13 mouse cellular contexts compared by ENCODE assay signal in the genomic region with DNA sequence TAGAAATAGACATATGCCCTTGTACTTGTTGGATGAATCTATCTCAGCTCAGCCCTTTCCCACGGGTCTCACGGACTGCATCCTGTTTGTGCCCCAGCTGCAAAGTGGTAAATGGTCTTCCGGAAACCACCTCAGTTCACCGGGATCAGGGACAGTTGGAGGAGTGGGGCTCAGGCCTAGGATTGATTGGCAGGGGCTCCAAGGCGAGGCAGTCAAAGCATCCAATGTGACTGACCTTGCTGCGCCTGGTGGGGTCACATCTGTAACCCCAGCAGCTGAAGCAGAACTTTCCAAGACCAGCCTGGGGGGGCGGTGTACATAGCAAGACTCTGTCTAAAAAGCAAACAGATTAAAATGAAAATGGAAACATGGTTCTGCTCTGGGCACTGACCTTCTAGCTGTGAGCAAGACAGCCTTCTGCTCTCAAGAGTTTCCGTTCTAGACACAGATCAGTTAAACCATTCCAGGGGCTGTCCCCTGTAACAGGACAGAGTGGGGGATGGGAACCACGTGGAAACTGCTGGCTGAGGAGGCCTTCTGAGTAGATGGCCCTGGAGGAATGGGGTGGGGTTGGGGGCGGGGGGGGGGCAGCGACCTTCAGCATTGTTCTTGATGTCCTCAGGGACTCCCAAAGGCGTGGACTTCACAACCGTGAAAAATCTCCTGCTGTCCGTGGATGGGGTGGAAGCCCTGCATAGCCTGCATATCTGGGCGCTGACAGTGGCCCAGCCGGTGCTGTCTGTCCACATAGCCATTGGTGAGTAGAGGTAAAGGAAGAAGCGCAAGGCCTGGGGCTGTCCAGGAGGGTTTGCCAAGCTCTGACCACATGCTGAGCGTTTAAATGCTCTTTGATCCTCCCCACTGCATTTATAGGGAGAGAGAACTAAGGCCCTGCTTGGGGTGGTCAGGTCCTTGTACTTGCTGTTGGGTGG. TPM values are rescaled to one million over a fixed set of nuclear protein-coding genes. Genes with fewer than 3 reads are reported as not detected.
A peak's percentile ranks its signal among the peaks of the same experiment; 100 is the strongest.
DNase-seq lines count a peak whose midpoint lies in the region; ATAC-seq and TF ChIP-seq lines count a peak whose summit lies in the region.
"Had no signal": no experiment of that assay in that cellular context is flagged by ENCODE, and none has a peak within 500 bp of the region (broad histone marks: within the 10 kb centered on the region; RNA-seq: fewer than 3 reads in every experiment).

No protein-coding gene starts in this region.

- no peak for TF ChIP-seq CTCF in CH12.LX (conservative IDR thresholded peaks at IDR 0.05 in 1 of 2, IDR thresholded peaks at IDR 0.05 in 1 of 2; ENCODE audit: low read depth in 2 of 2, low read length in 2 of 2)
- TF ChIP-seq CTCF in intestine, postnatal 0 days (IDR thresholded peaks at IDR 0.05; ENCODE audit: low read depth), result 0 out of 2 replicates have a peak, but pooled peaks have one; percentile 2

- no peak overlapping the region for H3K4me2 ChIP-seq in intestine, embryonic 16.5 days (ENCODE audit: low read depth, low read length)
- no peak overlapping the region for H3K4me2 ChIP-seq in intestine, embryonic 15.5 days (replicated peaks)
- peak overlapping the region; percentile 99 for H3K4me2 ChIP-seq in CH12.LX (ENCODE audit: insufficient read depth, low read depth, poor library complexity, severe bottlenecking)
- H3K4me2 ChIP-seq in intestine, postnatal 0 days (replicated peaks; ENCODE audit: low read depth), result no peak overlapping the region
- H3K4me2 ChIP-seq: limb, embryonic 15.5 days; midbrain, embryonic 11.5 days had no signal

- H3K79me2 ChIP-seq in CH12.LX (replicated peaks; ENCODE audit: control insufficient read depth, extremely low read depth, insufficient read depth, poor library complexity, severe bottlenecking), result no peaks in the 10 kb centered on the region

- peak; percentile 61 for TF ChIP-seq POLR2A in CH12.LX (IDR thresholded peaks at IDR 0.05; ENCODE audit: low read depth, low read length)

- dilution Hi-C loops in CH12.LX (cut with MboI; ENCODE audit: extremely low pct_ligation_motif_present, extremely low pct_unique_long_range_greater_than_20kb, low sequenced_read_pairs), result no loop called here

- TF ChIP-seq RAD21 in CH12.LX (IDR thresholded peaks at IDR 0.05; ENCODE audit: low read depth, low read length), result no peak; the same call in 1 of the 2 replicates

- no peaks in the 10 kb centered on the region for H3K27me3 ChIP-seq in intestine, embryonic 16.5 days (replicated peaks; ENCODE audit: control insufficient read depth, insufficient read depth, low read length)
- H3K27me3 ChIP-seq in intestine, embryonic 15.5 days (replicated peaks), result no peaks in the 10 kb centered on the region
- H3K27me3 ChIP-seq in CH12.LX (replicated peaks), result no peaks in the 10 kb centered on the region
- no peaks in the 10 kb centered on the region for H3K27me3 ChIP-seq in intestine, postnatal 0 days (replicated peaks; ENCODE audit: control insufficient read depth, insufficient read depth, low read length)

- H3K9ac ChIP-seq in intestine, embryonic 16.5 days (ENCODE audit: low read depth, low read length), result peak overlapping the region; percentile 31; the same call in 1 of the 2 replicates
- no peak overlapping the region for H3K9ac ChIP-seq in intestine, embryonic 15.5 days
- peak overlapping the region; percentile 45 for H3K9ac ChIP-seq in CH12.LX (ENCODE audit: insufficient read depth, low read depth)
- no peak overlapping the region for H3K9ac ChIP-seq in intestine, postnatal 0 days (ENCODE audit: low read depth, low read length)
- H3K9ac ChIP-seq: limb, embryonic 15.5 days had no signal

- H3K27ac ChIP-seq in intestine, embryonic 16.5 days (ENCODE audit: low read length), result peak overlapping the region; percentile 35; the same call in 1 of the 2 replicates
- no peak overlapping the region; the same call in 1 of the 2 replicates for H3K27ac ChIP-seq in intestine, embryonic 15.5 days
- peak overlapping the region; percentile 84 for H3K27ac ChIP-seq in CH12.LX (ENCODE audit: insufficient read depth, low read depth)
- peak overlapping the region; percentile 54 for H3K27ac ChIP-seq in intestine, postnatal 0 days (ENCODE audit: low read depth, low read length)
- H3K27ac ChIP-seq: layer of hippocampus, adult 2 months; limb, embryonic 15.5 days had no signal

- in situ Hi-C loops in CH12.LX (cut with MboI; ENCODE audit: low pct_ligation_motif_present, low pct_unique_long_range_greater_than_20kb, low sequenced_read_pairs), result loop anchor here (5.0 kb wide), 1 partner anchor 44 kb away; no protein-coding TSS in a partner anchor

- H3K4me1 ChIP-seq in intestine, embryonic 16.5 days (ENCODE audit: control insufficient read depth, insufficient read depth, low read length), result peaks cover 33% of the 10 kb centered on the region
- H3K4me1 ChIP-seq in intestine, embryonic 15.5 days (replicated peaks), result peaks cover 39% of the 10 kb centered on the region
- peaks cover 27 to 45% of the 10 kb centered on the region in 2 experiments for H3K4me1 ChIP-seq in CH12.LX (ENCODE audit: control insufficient read depth in 1 of 2, insufficient read depth in 2 of 2)
- H3K4me1 ChIP-seq in intestine, postnatal 0 days (replicated peaks; ENCODE audit: control insufficient read depth, insufficient read depth, low read length), result peaks cover 16% of the 10 kb centered on the region

- H3K9me3 ChIP-seq in intestine, embryonic 16.5 days (ENCODE audit: control insufficient read depth, low read length), result no peaks in the 10 kb centered on the region
- no peaks in the 10 kb centered on the region for H3K9me3 ChIP-seq in intestine, embryonic 15.5 days
- peaks cover 9% of the 10 kb centered on the region for H3K9me3 ChIP-seq in CH12.LX (replicated peaks; ENCODE audit: low read length)
- H3K9me3 ChIP-seq in intestine, postnatal 0 days (ENCODE audit: control insufficient read depth), result no peaks in the 10 kb centered on the region
- H3K9me3 ChIP-seq: limb, embryonic 15.5 days had no signal

- peak; percentile 64 for DNase-seq in adrenal gland, postnatal 10 days
- no peak for DNase-seq in adrenal gland, adult 8-10 months
- DNase-seq in CH12.LX (ENCODE audit: extremely low read depth), result peak; percentile 96
- no peak for DNase-seq in cerebellum, postnatal 14 days
- DNase-seq in cerebellum, postnatal 25 days, result no peak
- DNase-seq: cerebellum, adult 18-20 months; gastrocnemius, postnatal 10 days had no signal

- no peaks in the 10 kb centered on the region for H3K36me3 ChIP-seq in intestine, embryonic 16.5 days (ENCODE audit: control insufficient read depth, insufficient read depth, low read length)
- H3K36me3 ChIP-seq in intestine, embryonic 15.5 days, result no peaks in the 10 kb centered on the region
- peaks cover 0 to 9% of the 10 kb centered on the region in 2 experiments for H3K36me3 ChIP-seq in CH12.LX (replicated peaks in 1 of 2; ENCODE audit: control insufficient read depth in 1 of 2, insufficient read depth in 1 of 2, low read length in 1 of 2)
- peaks cover 15% of the 10 kb centered on the region; the same call in 1 of the 2 replicates for H3K36me3 ChIP-seq in intestine, postnatal 0 days (ENCODE audit: control insufficient read depth, insufficient read depth)
- H3K36me3 ChIP-seq: limb, embryonic 15.5 days had no signal

- H3K4me3 ChIP-seq in intestine, embryonic 16.5 days (ENCODE audit: low read length), result no peak overlapping the region
- H3K4me3 ChIP-seq in intestine, embryonic 15.5 days (replicated peaks), result no peak overlapping the region
- H3K4me3 ChIP-seq in CH12.LX (replicated peaks in 1 of 3; ENCODE audit: low read depth in 2 of 3, low read length in 2 of 3, poor library complexity in 1 of 3), result peak overlapping the region; percentile 61 to 64 (median 64)
- H3K4me3 ChIP-seq in intestine, postnatal 0 days (ENCODE audit: low read depth, low read length), result no peak overlapping the region
- H3K4me3 ChIP-seq: layer of hippocampus, adult 2 months; limb, embryonic 15.5 days had no signal

- TF ChIP-seq EP300 in CH12.LX (IDR thresholded peaks at IDR 0.05; ENCODE audit: low read length), result peak; percentile 57; the same call in 1 of the 2 replicates

- 45% methylated on average over 18 of the region's 18 CpGs for WGBS in intestine, embryonic 16.5 days
- 50% methylated on average over 18 of the region's 18 CpGs for WGBS in intestine, embryonic 15.5 days
- 47% methylated on average over 18 of the region's 18 CpGs for WGBS in intestine, postnatal 0 days

- no peak for ATAC-seq in intestine, embryonic 16.5 days
- ATAC-seq in intestine, embryonic 15.5 days, result no peak
- ATAC-seq in intestine, postnatal 0 days, result no peak

RNA-seq across cellular contexts. Expression of a gene that starts 8.6 kb away (rescaled TPM):
- total RNA-seq in adrenal gland, postnatal 10 days (2021), result 10 to 100 TPM; 13.7 to 17.4 TPM
- total RNA-seq in adrenal gland, adult 8-10 months (2022), result 100 to 1,000 TPM in 2 of 4 experiments, 10 to 100 TPM in 2; 29.5 to 113 (median 69.5) TPM
- polyA plus RNA-seq in intestine, embryonic 16.5 days (2015; fragmentation: Nextera tagmentation; extraction: Ambion mirVana), result 7.4 and 10.6 TPM in 2 replicates
- polyA plus RNA-seq in intestine, embryonic 15.5 days (2015; fragmentation: Nextera tagmentation; extraction: Ambion mirVana), result 4.4 and 4.5 TPM in 2 replicates
- total RNA-seq in CH12.LX (2012; rRNA removed), result 8.9 and 9.7 TPM in 2 replicates
- 4.5 and 5.1 TPM in 2 replicates for total RNA-seq in CH12.LX (2014; rRNA removed)
- 22.4 and 23.6 TPM in 2 replicates for polyA plus RNA-seq in CH12.LX (2012; ENCODE audit: insufficient read length, low read depth)
- polyA plus RNA-seq in intestine, postnatal 0 days (2015; fragmentation: Nextera tagmentation; extraction: Ambion mirVana), result 15.4 and 39.1 TPM in 2 replicates
- total RNA-seq: layer of hippocampus, adult 2 months had no signal
- polyA plus RNA-seq: midbrain, embryonic 11.5 days had no signal

RNA-seq across cellular contexts. Expression of a gene that starts 32.1 kb away (rescaled TPM):
- total RNA-seq in adrenal gland, postnatal 10 days (2021), result 1 to 10 TPM; 1.1 to 3.1 TPM
- total RNA-seq in adrenal gland, adult 8-10 months (2022), result 10 to 100 TPM in 2 of 4 experiments, 1 to 10 TPM in 2; 3.3 to 15.4 (median 9.4) TPM
- polyA plus RNA-seq in intestine, embryonic 16.5 days (2015; fragmentation: Nextera tagmentation; extraction: Ambion mirVana), result 1.6 and 1.7 TPM in 2 replicates
- polyA plus RNA-seq in intestine, embryonic 15.5 days (2015; fragmentation: Nextera tagmentation; extraction: Ambion mirVana), result 1.4 and 1.5 TPM in 2 replicates
- total RNA-seq in CH12.LX (2012; rRNA removed), result 1.0 and 4.5 TPM in 2 replicates
- 0.36 and 0.54 TPM in 2 replicates for total RNA-seq in CH12.LX (2014; rRNA removed)
- polyA plus RNA-seq in CH12.LX (2012; ENCODE audit: insufficient read length, low read depth), result 1.6 TPM in 2 replicates
- 1.0 and 1.2 TPM in 2 replicates for polyA plus RNA-seq in intestine, postnatal 0 days (2015; fragmentation: Nextera tagmentation; extraction: Ambion mirVana)

RNA-seq across cellular contexts. Expression of a gene that starts 36.7 kb away (rescaled TPM):
- 1 to 10 TPM; 3.2 to 8.2 TPM for total RNA-seq in adrenal gland, postnatal 10 days (2021)
- total RNA-seq in adrenal gland, adult 8-10 months (2022), result not detected
- polyA plus RNA-seq in intestine, embryonic 16.5 days (2015; fragmentation: Nextera tagmentation; extraction: Ambion mirVana), result 1.3 and 1.9 TPM in 2 replicates
- 0.68 and 1.0 TPM in 2 replicates for polyA plus RNA-seq in intestine, embryonic 15.5 days (2015; fragmentation: Nextera tagmentation; extraction: Ambion mirVana)
- total RNA-seq in CH12.LX (2012; rRNA removed), result 0.25 TPM in 1 of 2 replicates, not detected in the other
- 0.16 TPM in 1 of 2 replicates, not detected in the other for total RNA-seq in CH12.LX (2014; rRNA removed)
- 0.38 and 0.49 TPM in 2 replicates for polyA plus RNA-seq in CH12.LX (2012; ENCODE audit: insufficient read length, low read depth)
- 1.4 and 1.7 TPM in 2 replicates for polyA plus RNA-seq in intestine, postnatal 0 days (2015; fragmentation: Nextera tagmentation; extraction: Ambion mirVana)
- total RNA-seq: layer of hippocampus, adult 2 months had no signal
- polyA plus RNA-seq: midbrain, embryonic 11.5 days had no signal

RNA-seq across cellular contexts. Expression of a gene that starts 44.5 kb away (rescaled TPM):
- 10 to 100 TPM; 20.8 to 22.1 TPM for total RNA-seq in adrenal gland, postnatal 10 days (2021)
- total RNA-seq in adrenal gland, adult 8-10 months (2022), result 10 to 100 TPM; 13.9 to 21.7 (median 19.0) TPM
- polyA plus RNA-seq in intestine, embryonic 16.5 days (2015; fragmentation: Nextera tagmentation; extraction: Ambion mirVana), result 61.6 and 69.2 TPM in 2 replicates
- polyA plus RNA-seq in intestine, embryonic 15.5 days (2015; fragmentation: Nextera tagmentation; extraction: Ambion mirVana), result 42.4 and 42.6 TPM in 2 replicates
- 10.5 and 10.7 TPM in 2 replicates for total RNA-seq in CH12.LX (2012; rRNA removed)
- 8.9 and 10.6 TPM in 2 replicates for total RNA-seq in CH12.LX (2014; rRNA removed)
- polyA plus RNA-seq in CH12.LX (2012; ENCODE audit: insufficient read length, low read depth), result 9.1 and 10.4 TPM in 2 replicates
- polyA plus RNA-seq in intestine, postnatal 0 days (2015; fragmentation: Nextera tagmentation; extraction: Ambion mirVana), result 39.8 and 49.2 TPM in 2 replicates

Comparison
In these comparisons a context has a peak if more than half of its experiments do, and no peak if none do; other contexts are left out.
1. DNase-seq: peak in adrenal gland, postnatal 10 days (single experiment) and CH12.LX (single experiment); none in adrenal gland, adult 8-10 months (single experiment), cerebellum, postnatal 14 days (0 of 2) and cerebellum, postnatal 25 days (0 of 2).
2. H3K9ac ChIP-seq: peak in intestine, embryonic 16.5 days (single experiment) and CH12.LX (single experiment); none in intestine, embryonic 15.5 days (single experiment) and intestine, postnatal 0 days (single experiment).
3. H3K4me3 ChIP-seq: peak in CH12.LX (3 of 3); none in intestine, embryonic 16.5 days (single experiment), intestine, embryonic 15.5 days (single experiment) and intestine, postnatal 0 days (single experiment).